Mouse (Mus musculus): Measurements from ENCODE around the gene Olfr921. TPM values are rescaled to one million over a fixed set of nuclear protein-coding genes. Genes with fewer than 3 reads are reported as not detected.

Olfr921 gene
- polyA plus RNA-seq, 1 experiment: 0.13 TPM

DNA sequence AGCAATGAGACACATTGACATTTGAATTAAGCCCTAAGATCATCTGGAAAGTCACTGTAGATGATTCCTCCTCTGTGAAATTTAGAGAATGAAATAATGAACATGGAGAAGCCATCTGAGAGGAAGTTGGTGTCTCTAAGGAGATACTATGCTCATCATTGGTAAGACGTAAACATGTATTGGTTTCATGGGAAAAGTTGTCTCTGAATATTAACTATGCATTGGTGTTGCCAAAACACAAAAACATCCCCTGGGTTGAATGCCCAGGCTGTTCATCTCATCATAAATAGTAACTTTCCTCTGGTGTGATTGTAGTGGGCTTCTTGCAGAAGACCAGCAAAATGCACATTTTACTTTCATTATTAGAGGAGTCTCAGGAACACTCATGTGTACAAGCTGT, 53.4 kb downstream of the Olfr921 start, which contains the start of gene Olfr923:
Olfr923 (plus strand) TSS at position 301 of the 400 bp plus-strand sequence.
- TF ChIP-seq POLR2A (IDR thresholded peaks at IDR 0.05; ENCODE audit: borderline replicate concordance, extremely low read depth, low read depth, low read length) (no peak), CTCF (IDR thresholded peaks at IDR 0.05; ENCODE audit: insufficient read depth, low read length) (no peak)
- no peaks in the 10 kb centered on the region for H3K4me1 ChIP-seq (ENCODE audit: control insufficient read depth, insufficient read depth, low read length)
- no peak within 1 kb of the TSS for H3K4me3 ChIP-seq (replicated peaks; ENCODE audit: extremely low read depth, low read depth, low read length)
- WGBS: 85% methylated on average over 1 of the region's 1 CpGs
- DNase-seq: no peak

Other genes with a start within 250 kb of the Olfr921 start
- not detected in 2 replicates for gene Olfr910, start 235.2 kb upstream of the Olfr921 start, polyA plus RNA-seq (2012; rRNA removed)
- not detected in 2 replicates for gene Olfr912, start 192.9 kb upstream of the Olfr921 start, polyA plus RNA-seq (2012; rRNA removed)
- not detected in 2 replicates for gene Olfr913, start 180.3 kb upstream of the Olfr921 start, polyA plus RNA-seq (2012; rRNA removed)
- not detected in 2 replicates for gene Olfr914, start 168.0 kb upstream of the Olfr921 start, polyA plus RNA-seq (2012; rRNA removed)
- not detected in 2 replicates for gene Olfr916, start 113.2 kb upstream of the Olfr921 start, polyA plus RNA-seq (2012; rRNA removed)
- not detected in 2 replicates for gene Olfr917, start 107.2 kb upstream of the Olfr921 start, polyA plus RNA-seq (2012; rRNA removed)
- gene Olfr918, start 98.5 kb upstream of the Olfr921 start, polyA plus RNA-seq (2012; rRNA removed): not detected in 2 replicates
- gene Olfr919, start 69.4 kb upstream of the Olfr921 start, polyA plus RNA-seq (2012; rRNA removed): not detected in 2 replicates
- gene Vwa5a, start 54.8 kb upstream of the Olfr921 start, polyA plus RNA-seq (2012; rRNA removed): 17.2 and 22.8 TPM in 2 replicates
- gene Olfr920, start 20.8 kb upstream of the Olfr921 start, polyA plus RNA-seq (2012; rRNA removed): 0.17 and 0.25 TPM in 2 replicates
- gene Olfr922, start 41.5 kb downstream of the Olfr921 start, polyA plus RNA-seq (2012; rRNA removed): not detected in 2 replicates
- not detected in 2 replicates for gene Olfr923, start 53.5 kb downstream of the Olfr921 start, polyA plus RNA-seq (2012; rRNA removed)
- gene Olfr924, start 71.4 kb downstream of the Olfr921 start, polyA plus RNA-seq (2012; rRNA removed): not detected in 2 replicates
- not detected in 2 replicates for gene Olfr26, start 82.0 kb downstream of the Olfr921 start, polyA plus RNA-seq (2012; rRNA removed)
- gene Olfr926, start 104.1 kb downstream of the Olfr921 start, polyA plus RNA-seq (2012; rRNA removed): not detected in 2 replicates
- not detected in 2 replicates for gene Olfr930, start 156.7 kb downstream of the Olfr921 start, polyA plus RNA-seq (2012; rRNA removed)
- gene Olfr933, start 199.2 kb downstream of the Olfr921 start, polyA plus RNA-seq (2012; rRNA removed): not detected in 2 replicates
- gene Olfr934, start 215.2 kb downstream of the Olfr921 start, polyA plus RNA-seq (2012; rRNA removed): not detected in 2 replicates
- not detected in 2 replicates for gene Olfr935, start 226.6 kb downstream of the Olfr921 start, polyA plus RNA-seq (2012; rRNA removed)